Mouse (Mus musculus) c-Kit-negative CD71-positive TER-119-positive erythroid progenitor cells, embryonic 14.5 days (primary cell): ENCODE measurements around the gene Nhsl1.

Experiments used
- DNase-seq: peaks from one replicate; pipeline ENCODE4 v3.0.0-alpha.2; 2013; ENCODE audit warnings: low read depth, low spot score

Gene Nhsl1

GRCm38 (mm10) chr10:18394270-18394669 lies 75.5 kb downstream of the Nhsl1 start:
- DNase-seq, result no peak

GRCm38 (mm10) chr10:18400089-18400644 lies 81.4 kb downstream of the Nhsl1 start:
- DNase-seq, result no peak

DNA sequence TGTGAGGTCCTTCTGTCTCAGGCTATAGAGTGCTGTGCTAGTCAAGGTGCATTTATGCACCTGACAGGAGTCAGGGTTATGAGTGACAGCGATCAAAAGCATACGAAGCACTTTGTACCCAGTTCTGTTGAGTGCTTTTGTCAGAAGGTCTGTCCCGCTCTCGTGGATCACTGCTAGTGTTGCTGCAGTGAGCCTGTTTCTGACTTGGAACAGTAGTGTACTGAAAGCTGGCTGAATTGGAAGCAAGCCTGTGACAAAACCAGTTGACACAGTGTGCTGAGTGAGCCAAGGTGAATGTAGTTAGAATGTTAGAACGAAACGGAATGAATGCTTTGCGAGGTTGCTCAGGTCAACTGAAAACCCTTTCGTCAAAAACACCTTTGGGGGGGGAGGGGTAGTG lies 82.2 kb downstream of the Nhsl1 start:
- DNase-seq, result no peak

DNA sequence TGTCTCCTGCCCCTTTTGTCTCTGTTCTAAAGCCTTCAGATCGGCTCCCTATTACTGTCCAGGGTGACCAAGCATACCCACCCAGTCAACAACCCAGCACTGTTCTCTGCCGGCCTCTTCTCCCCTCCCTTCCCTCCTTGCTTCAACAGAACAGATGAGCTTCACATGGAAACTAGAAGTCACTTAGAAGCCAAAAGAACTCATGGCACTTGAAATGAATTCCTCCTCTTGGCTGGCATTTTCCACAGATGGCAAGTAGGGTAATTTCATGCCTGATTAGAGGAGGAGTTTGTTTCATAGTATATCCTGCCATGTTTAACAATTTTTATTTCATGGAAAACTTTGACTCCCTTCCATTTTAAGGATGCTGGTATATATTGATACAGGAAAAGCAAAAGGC lies 85.2 kb downstream of the Nhsl1 start:
- no peak for DNase-seq

DNA sequence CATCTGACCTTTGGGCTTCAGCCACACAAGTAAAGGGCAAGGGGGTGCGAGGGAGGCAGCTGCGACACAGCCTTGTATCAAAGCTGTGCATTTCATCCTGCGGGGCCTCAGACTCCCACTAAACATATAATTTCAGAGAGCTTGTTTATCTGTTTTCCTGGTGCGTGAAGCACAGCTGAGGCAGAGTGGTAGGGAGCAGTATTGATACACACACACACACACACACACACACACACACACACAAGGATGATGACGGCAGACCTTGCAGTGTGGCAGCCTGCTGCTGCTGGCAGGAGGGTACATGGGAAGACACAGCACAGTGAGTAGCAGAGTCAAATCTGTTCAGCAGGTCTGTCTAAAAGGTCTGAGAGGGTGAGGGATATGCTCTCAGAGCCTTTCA lies 85.9 kb downstream of the Nhsl1 start:
- no peak for DNase-seq

DNA sequence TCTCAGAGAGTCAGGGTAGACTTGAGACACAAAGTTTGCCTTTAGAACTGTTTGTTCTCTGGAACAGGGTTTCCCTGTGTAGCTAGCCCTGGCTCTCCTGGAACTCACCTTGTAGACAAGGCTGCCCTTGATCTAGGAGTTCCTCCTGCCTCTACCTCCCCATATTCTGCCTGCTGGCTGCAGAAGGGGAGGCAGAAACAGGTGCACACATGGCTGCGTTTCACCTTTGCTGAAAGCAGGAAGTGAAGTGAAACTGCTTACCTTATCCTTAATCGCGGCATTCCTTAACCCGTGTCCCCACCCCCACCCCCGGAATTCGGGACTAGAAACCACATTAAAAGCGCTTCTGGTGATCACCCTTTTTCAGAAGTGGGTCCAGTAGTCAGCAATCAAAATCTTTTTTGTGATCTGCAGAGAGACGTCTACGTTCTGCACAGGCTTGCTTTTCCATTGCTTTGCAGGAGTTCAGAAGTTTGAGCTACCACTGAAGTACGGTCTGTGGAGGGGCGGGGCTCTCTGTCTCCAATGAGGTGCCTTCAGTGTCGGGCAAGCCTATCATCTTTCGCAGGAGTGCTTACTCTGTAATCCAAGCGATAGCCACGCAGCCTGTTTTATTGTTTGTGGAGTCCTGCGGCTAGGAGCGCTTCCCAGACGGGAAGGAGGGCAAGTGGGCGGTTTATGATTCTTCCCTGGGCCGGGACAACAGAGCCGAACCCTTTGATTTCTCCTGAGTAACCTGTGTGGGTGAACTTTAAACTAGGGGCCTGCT lies 88.5 kb downstream of the Nhsl1 start:
- DNase-seq, result no peak

DNA sequence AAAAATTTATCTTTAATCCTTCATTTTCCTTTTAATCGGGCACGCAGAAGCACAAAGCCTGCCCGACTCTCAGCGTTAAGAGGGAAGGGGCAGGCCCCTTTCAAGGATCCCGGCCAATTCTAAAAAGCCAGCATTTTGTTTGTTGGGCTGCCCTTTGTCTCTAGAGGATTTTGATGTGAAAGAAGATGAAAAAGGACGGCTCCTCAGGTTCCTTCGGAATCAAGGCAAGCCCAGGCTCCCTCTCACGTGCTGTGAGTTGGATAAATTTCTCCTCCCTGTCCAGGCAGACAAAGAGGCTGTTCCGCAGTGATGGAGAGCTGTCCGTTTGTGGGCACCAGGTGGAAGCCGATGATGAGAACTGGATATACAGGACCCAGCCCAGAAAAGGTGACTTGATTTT lies 89.3 kb downstream of the Nhsl1 start:
- DNase-seq, result no peak

- no peak for DNase-seq
Observed at GRCm38 (mm10) chr10:18408635-18409034, 89.8 kb downstream of the Nhsl1 start.

- no peak for DNase-seq
Observed at GRCm38 (mm10) chr10:18409068-18409467, 90.3 kb downstream of the Nhsl1 start.

- no peak for DNase-seq
Observed at GRCm38 (mm10) chr10:18411266-18411665, 92.5 kb downstream of the Nhsl1 start.

DNA sequence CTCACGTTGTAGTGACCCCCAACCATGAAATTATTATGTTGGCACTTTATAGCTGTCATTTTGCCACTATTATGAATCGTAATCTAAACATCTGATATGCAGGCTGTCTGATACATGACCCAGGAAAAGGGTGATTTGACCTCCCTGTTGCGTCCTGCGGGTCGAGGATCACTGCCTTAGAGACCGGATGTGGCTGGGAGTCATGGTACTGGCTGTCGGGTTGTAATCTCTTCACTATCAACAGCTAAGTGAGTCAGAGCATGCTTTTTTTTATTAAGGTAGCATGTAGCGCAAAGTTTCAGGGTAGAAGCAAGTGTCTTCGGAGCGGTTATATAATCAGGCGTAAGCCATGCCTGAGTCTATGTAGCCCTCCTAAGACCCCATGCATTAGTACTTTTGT lies 97.2 kb downstream of the Nhsl1 start:
- no peak for DNase-seq

DNA sequence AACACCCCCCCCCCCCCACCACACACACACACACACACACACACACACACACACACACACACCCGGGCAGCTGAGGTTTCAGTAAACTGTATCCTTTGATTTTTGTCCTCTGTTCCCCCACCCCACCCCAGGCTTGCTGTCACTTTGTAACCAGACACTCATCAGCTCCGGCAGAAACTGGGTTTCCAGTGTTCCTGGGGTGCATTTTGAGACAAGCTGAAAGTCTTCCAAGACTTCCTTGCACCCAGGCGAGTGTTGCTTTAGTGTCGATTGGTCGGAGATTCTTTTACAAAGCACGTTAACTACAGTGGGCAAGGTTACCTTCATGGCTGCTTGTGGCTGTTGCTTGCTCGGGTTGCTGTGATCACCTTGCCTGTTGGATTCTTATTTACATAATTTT lies 99.4 kb downstream of the Nhsl1 start:
- DNase-seq, result no peak

GRCm38 (mm10) chr10:18419508-18419907 lies 100.7 kb downstream of the Nhsl1 start:
- no peak for DNase-seq

GRCm38 (mm10) chr10:18420259-18421000 lies 101.6 kb downstream of the Nhsl1 start:
- no peak for DNase-seq

GRCm38 (mm10) chr10:18422968-18423367 lies 104.2 kb downstream of the Nhsl1 start:
- no peak for DNase-seq

GRCm38 (mm10) chr10:18423557-18423956 lies 104.8 kb downstream of the Nhsl1 start:
- no peak for DNase-seq

DNA sequence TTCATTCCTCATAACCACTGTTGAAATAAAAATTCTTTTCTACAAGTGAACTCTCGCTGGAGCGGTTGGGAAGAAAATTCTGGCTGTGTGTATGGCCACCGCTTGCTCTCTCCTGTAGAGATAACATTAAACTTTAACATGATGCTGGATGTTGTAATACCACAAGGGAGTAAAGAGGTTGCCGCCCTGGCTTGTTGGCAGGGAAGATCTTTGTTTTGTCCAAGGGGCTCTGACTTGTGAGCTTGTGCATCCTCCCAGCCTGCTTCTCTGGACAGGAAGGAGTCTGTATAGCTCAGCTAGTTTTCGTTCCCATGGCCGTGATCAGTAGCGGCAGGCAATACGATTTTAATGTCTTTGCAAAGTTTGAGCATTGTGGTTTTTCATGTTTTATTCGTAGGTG lies 109.1 kb downstream of the Nhsl1 start:
- no peak for DNase-seq

DNA sequence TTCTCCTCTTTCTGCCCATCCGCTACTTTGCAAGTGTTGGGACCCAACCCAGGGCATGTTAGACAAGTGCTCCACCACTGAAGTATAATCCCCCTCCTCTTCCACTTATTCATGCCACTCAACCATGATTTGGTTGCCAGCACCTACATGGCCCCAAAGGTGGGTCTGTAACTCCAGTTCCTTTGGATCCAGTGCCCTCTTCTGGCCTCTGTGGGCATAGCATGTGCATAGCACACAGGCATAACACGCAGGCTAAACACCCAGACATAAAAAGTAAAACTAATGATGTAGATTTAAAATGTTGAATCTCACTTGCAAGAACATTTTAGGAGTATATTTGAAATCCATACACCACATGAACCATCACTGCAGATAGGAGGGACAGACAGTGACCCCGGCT lies 110.7 kb downstream of the Nhsl1 start:
- no peak for DNase-seq

GRCm38 (mm10) chr10:18430141-18430540 lies 111.4 kb downstream of the Nhsl1 start:
- no peak for DNase-seq

DNA sequence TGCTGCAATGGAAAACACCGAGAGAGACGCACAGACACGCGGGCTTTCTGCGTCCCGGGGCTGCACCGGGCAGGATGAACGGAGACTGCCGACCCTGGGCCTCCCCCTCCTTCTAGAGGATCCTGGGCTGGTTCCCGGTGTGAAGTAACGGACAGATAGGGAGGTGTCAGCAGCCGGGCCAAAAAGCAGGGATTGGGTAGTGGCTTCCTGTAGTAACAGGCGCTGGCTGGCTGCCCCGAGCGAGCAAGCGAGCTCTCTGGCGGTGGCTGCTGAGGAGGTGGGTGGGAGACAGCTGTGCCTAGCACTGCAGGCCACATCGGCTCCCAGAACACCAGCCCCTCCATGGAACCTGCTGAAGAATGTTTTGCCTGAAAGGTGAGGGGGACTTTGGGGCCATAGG lies 112.2 kb downstream of the Nhsl1 start:
- no peak for DNase-seq

- no peak for DNase-seq
Observed at GRCm38 (mm10) chr10:18431546-18431945, 112.8 kb downstream of the Nhsl1 start.

GRCm38 (mm10) chr10:18435454-18435853 lies 116.7 kb downstream of the Nhsl1 start:
- DNase-seq, result no peak

DNA sequence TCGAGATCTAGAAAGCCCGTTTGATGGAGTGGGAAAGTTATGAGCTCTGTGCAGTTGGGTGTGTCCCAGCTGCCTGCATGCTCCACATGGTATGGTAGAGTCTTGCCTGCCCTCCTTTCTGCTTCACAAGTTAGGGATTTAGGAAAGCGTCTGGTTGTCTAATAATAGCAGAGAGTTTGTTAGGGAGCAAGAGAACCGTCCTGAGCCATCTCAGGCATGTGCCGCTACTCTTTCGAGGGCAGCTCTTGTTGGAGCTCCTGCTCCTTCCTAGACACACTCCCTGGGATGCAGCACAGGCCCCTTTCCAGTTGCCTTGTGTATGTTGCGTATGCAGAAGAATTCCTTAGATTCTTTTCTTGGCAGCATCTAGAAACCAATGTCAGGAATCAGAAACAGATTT lies 117.2 kb downstream of the Nhsl1 start:
- DNase-seq, result no peak
